Mouse (Mus musculus): ENCODE results near the gene Tmbim4.

DNA sequence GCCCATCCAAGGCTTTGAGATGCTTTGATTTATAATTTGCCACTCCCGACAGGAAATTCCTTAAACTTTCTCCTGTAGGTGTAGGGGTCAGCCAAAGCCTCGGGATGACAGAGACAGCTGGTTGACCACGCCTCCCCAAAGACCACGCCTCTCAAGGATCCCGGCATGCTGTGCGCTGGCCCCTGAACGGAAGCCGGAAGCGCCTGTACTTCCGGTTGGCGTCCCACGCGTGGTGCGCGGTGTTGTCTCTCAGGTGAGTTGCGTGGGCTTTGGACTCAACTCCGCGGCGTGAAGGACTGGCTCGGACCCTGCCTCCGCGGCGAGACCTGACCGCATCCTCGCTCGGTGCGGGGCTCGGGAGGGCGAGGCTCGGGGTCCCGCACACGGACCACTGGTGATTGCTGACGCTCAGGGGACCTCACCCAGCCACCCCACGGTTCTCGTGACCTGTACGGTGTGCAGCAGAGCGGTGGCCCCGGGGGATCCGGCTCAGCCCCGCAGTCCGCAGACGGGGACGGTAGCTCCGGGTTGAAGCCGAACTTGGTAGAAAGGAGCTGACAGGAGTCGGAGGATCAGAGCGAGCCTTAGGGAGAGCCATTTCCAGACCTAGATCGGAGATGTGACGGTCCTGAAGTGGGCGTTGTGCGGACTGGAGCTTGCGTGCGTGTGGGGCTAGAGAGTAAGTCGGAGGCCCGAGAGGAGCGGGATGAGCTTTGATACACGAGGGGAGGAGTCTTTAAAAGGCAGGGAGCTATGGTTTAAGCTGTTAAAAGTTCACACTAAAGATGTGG is 25.7 kb downstream of the Tmbim4 start, which contains the start of gene Llph:
- TF ChIP-seq CTCF (IDR thresholded peaks at IDR 0.05; ENCODE audit: low read depth, low read length) (no peak), POLR2A (IDR thresholded peaks at IDR 0.05; ENCODE audit: insufficient read depth, low read length) (no peak), EP300 (IDR thresholded peaks at IDR 0.05; ENCODE audit: insufficient read depth, low read depth, low read length) (no peak)
